Mouse (Mus musculus) bone marrow macrophage, adult 2 months (primary cell): ENCODE measurements around the gene Tmem115.

ENCODE experiments used
- CTCF ChIP-seq: IDR thresholded peaks from 2 replicates; pipeline ENCODE4 v1.5.1; 2012; ENCODE audit warnings: low read depth, mild to moderate bottlenecking, low read length, moderate library complexity
- POLR2A ChIP-seq: IDR thresholded peaks from 2 replicates; pipeline ENCODE4 v1.6.1; 2012; ENCODE audit warnings: mild to moderate bottlenecking, low read depth, low read length, borderline replicate concordance

DNA sequence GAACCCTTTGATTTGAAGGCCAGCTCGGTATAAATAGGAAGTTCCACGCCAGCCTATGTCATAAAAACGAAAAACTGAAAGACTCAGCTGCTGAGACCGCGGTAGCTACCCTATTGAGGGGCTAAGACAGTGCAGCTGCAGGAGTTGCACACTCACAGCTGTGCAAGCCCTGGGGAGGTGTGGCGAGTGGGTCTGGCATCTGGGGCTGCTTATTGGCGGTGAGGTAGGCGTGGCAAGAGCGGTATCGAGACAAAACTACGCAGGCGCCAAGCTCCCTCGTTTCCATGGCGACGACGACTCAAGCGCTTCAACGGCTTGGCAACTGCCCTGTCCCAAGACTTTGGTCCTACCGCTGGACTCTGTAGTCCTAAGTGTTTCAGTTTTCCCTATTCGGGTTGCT lies 13.3 kb downstream of the Tmem115 start, which contains the start of gene Zmynd10:
- no peak for TF ChIP-seq CTCF
- no peak for TF ChIP-seq POLR2A
